Mouse (Mus musculus) heart, embryonic 14.5 days (tissue): ENCODE results near the gene Ndufb7. TPM values are rescaled to one million over a fixed set of nuclear protein-coding genes. Genes with fewer than 3 reads are reported as not detected.
"Not testable (repeated sequence)": the region's sequence is repeated elsewhere in the genome, so short reads cannot be mapped to it uniquely, and the experiment has no call there.

Source experiments
- ATAC-seq: fragments of 200-750 bp; cut with Nextera tagmentation; 2 replicates; pipeline ENCODE4 v1.8.0; 2017; ENCODE audit warnings: low read depth, moderate TSS enrichment; ENCODE audit not compliant: insufficient number of reproducible peaks, insufficient read depth, low FRiP score
- H3K27ac ChIP-seq, 2 experiments: fragments of 200-500 bp in 1 of 2; fragments of 300-500 bp in 1 of 2; sonication (generic) in 1 of 2; replicated peaks in 1 of 2; 2 replicates each; pipeline ENCODE4 v1.5.1; 2012 to 2014; ENCODE audit warnings: low read depth in 2 of 2, low read length in 2 of 2, control low read depth in 1 of 2, mild to moderate bottlenecking in 1 of 2, mixed read lengths in 1 of 2; ENCODE audit not compliant: control insufficient read depth in 1 of 2, insufficient read depth in 1 of 2
- H3K27me3 ChIP-seq: fragments of 300-500 bp; sonication (generic); 2 replicates; pipeline ENCODE4 v1.6.1; 2014; ENCODE audit warnings: mild to moderate bottlenecking, low read length, control low read depth; ENCODE audit not compliant: control insufficient read depth, insufficient read depth
- H3K36me3 ChIP-seq: fragments of 300-500 bp; sonication (generic); 2 replicates; pipeline ENCODE4 v1.6.1; 2014; ENCODE audit warnings: mild to moderate bottlenecking, control low read depth, low read length, mixed read lengths; ENCODE audit not compliant: control insufficient read depth, insufficient read depth
- H3K4me1 ChIP-seq, 2 experiments: fragments of 200-500 bp in 1 of 2; fragments of 300-500 bp in 1 of 2; sonication (generic) in 1 of 2; 2 replicates each; pipeline ENCODE4 v1.6.1; 2012 to 2014; ENCODE audit warnings: low read length in 2 of 2, control low read depth in 1 of 2, mixed read lengths in 1 of 2; ENCODE audit not compliant: control insufficient read depth in 2 of 2, insufficient read depth in 2 of 2
- H3K4me2 ChIP-seq: fragments of 300-500 bp; sonication (generic); 2 replicates; pipeline ENCODE4 v1.6.1; 2014; ENCODE audit warnings: mild to moderate bottlenecking, low read length
- H3K4me3 ChIP-seq, 2 experiments: fragments of 200-500 bp in 1 of 2; fragments of 300-500 bp in 1 of 2; sonication (generic) in 1 of 2; 2 replicates each; pipeline ENCODE4 v1.5.1; 2012 to 2014; ENCODE audit warnings: low read length in 2 of 2, mild to moderate bottlenecking in 2 of 2, control low read depth in 1 of 2, low read depth in 1 of 2, moderate library complexity in 1 of 2; ENCODE audit not compliant: control insufficient read depth in 1 of 2, insufficient read depth in 1 of 2
- H3K9ac ChIP-seq: fragments of 300-500 bp; sonication (generic); 2 replicates; pipeline ENCODE4 v1.6.1; 2014; ENCODE audit warnings: mild to moderate bottlenecking, low read length
- H3K9me3 ChIP-seq: fragments of 300-500 bp; sonication (generic); 2 replicates; pipeline ENCODE4 v1.6.1; 2016; ENCODE audit warnings: low read length, control low read depth; ENCODE audit not compliant: control insufficient read depth
- WGBS: fragments of 180-500 bp; shearing (Covaris S2); extraction: QIAGEN DNeasy Blood & Tissue Kit; methylation state at CpG from one replicate; pipeline ENCODE4 v1.1.7; 2014; 5-methylcytosine and 5-hydroxymethylcytosine counted together
- polyA plus RNA-seq: library from polyadenylated mRNA; unstranded; fragments of >200 nt; fragmentation: Nextera tagmentation; extraction: Ambion mirVana; gene quantifications from 2 replicates; pipeline ENCODE4 v1.2.1, GENCODE M21; 2014

Ndufb7 gene
- polyA plus RNA-seq, 1 experiment from 2014 or later, result 718 TPM

GRCm38 (mm10) chr8:83594167-83595049 is 27.9 kb downstream of the Ndufb7 start:
- peak overlapping the region; percentile 72 to 91 for H3K4me3 ChIP-seq
- H3K27me3 ChIP-seq, result no peaks in the 10 kb centered on the region
- ATAC-seq, result peak; percentile 98
- peak overlapping the region; percentile 89 to 96 for H3K27ac ChIP-seq
- peak overlapping the region; percentile 99 for H3K4me2 ChIP-seq
- H3K4me1 ChIP-seq, result peaks cover 5 to 18% of the 10 kb centered on the region in 2 experiments; a peak in 3 of 4 replicates
- peak overlapping the region; percentile 96 for H3K9ac ChIP-seq
- H3K36me3 ChIP-seq, result peaks cover 24% of the 10 kb centered on the region
- under 1% methylated on average over 43 of the region's 43 CpGs for WGBS
- H3K9me3 ChIP-seq, result no peaks in the 10 kb centered on the region

- not testable (repeated sequence) for ATAC-seq
- whole genome bisulfite sequencing, result 54% methylated on average over 3 of the region's 3 CpGs
Measured at GRCm38 (mm10) chr8:83595050-83595345, 28.5 kb downstream of the Ndufb7 start.

GRCm38 (mm10) chr8:83596369-83596768 is 29.9 kb downstream of the Ndufb7 start:
- H3K9ac ChIP-seq, result no peak overlapping the region
- peaks cover 9% of the 10 kb centered on the region for H3K36me3 ChIP-seq
- no peak for ATAC-seq

More at GRCm38 (mm10) chr8:83595050-83595345, 28.5 kb downstream of the Ndufb7 start:
- Histone ChIP-seq H3K4me1 (peaks cover 5 to 20% of the 10 kb centered on the region in 2 experiments; a peak in 3 of 4 replicates), H3K27ac (peak overlapping the region; percentile 89 to 96), H3K4me3 (peak overlapping the region; percentile 53 to 91), H3K4me2 (peak overlapping the region; percentile 78), H3K36me3 (peaks cover 19% of the 10 kb centered on the region), H3K9ac (peak overlapping the region; percentile 80)
- H3K9me3 ChIP-seq, H3K27me3 ChIP-seq: not testable (repeated sequence)

GRCm38 (mm10) chr8:83598146-83598545 is 31.7 kb downstream of the Ndufb7 start:
- no peak for ATAC-seq
- Histone ChIP-seq H3K36me3 (no peaks in the 10 kb centered on the region), H3K27me3 (no peaks in the 10 kb centered on the region), H3K4me2 (no peak overlapping the region), H3K9ac (no peak overlapping the region), H3K4me3 (no peak overlapping the region), H3K4me1 (peaks cover 9 to 16% of the 10 kb centered on the region in 2 experiments; a peak in 3 of 4 replicates), H3K27ac (no peak overlapping the region), H3K9me3 (no peaks in the 10 kb centered on the region)
- WGBS, result 7% methylated on average over 1 of the region's 1 CpGs

More at GRCm38 (mm10) chr8:83596369-83596768, 29.9 kb downstream of the Ndufb7 start:
- no peak overlapping the region for H3K4me3 ChIP-seq
- H3K4me2 ChIP-seq, result no peak overlapping the region
- H3K4me1 ChIP-seq, result peaks cover 9 to 25% of the 10 kb centered on the region in 2 experiments; a peak in 3 of 4 replicates
- WGBS, result 27% methylated on average over 3 of the region's 3 CpGs
- no peaks in the 10 kb centered on the region for H3K27me3 ChIP-seq
- no peak overlapping the region for H3K27ac ChIP-seq
- H3K9me3 ChIP-seq, result no peaks in the 10 kb centered on the region

- Histone ChIP-seq H3K4me1 (peaks cover 9 to 12% of the 10 kb centered on the region in 2 experiments; a peak in 3 of 4 replicates), H3K36me3 (no peaks in the 10 kb centered on the region), H3K4me3 (no peak overlapping the region), H3K27me3 (no peaks in the 10 kb centered on the region), H3K9ac (no peak overlapping the region), H3K9me3 (no peaks in the 10 kb centered on the region), H3K4me2 (no peak overlapping the region), H3K27ac (no peak overlapping the region)
- no peak for ATAC-seq
Measured at GRCm38 (mm10) chr8:83599814-83600213, 33.3 kb downstream of the Ndufb7 start.

- 36% methylated on average over 2 of the region's 2 CpGs for WGBS
- H3K9ac ChIP-seq, result no peak overlapping the region
- H3K27ac ChIP-seq, result peak overlapping the region; percentile 38 to 39; a peak in 2 of 4 replicates
Measured at GRCm38 (mm10) chr8:83602650-83603029, 36.2 kb downstream of the Ndufb7 start.

GRCm38 (mm10) chr8:83607661-83608397 is 41.4 kb downstream of the Ndufb7 start, which contains the start of the genes Tecr and Dnajb1:
Gene Tecr, minus strand, starts transcription at chr8:83607971.
Gene Dnajb1, plus strand, starts transcription at chr8:83608193.
- peak within 1 kb of the TSS; percentile 96 for H3K4me2 ChIP-seq
- peak; percentile 96 for ATAC-seq
- peak within 1 kb of the TSS; percentile 84 for H3K9ac ChIP-seq
- H3K36me3 ChIP-seq, result peaks cover 34% of the 10 kb centered on the region
- H3K9me3 ChIP-seq, result no peaks in the 10 kb centered on the region
- peak within 1 kb of the TSS; percentile 67 to 78 for H3K4me3 ChIP-seq
- H3K27ac ChIP-seq, result peak within 1 kb of the TSS; percentile 92 to 98
- no peaks in the 10 kb centered on the region for H3K27me3 ChIP-seq
- H3K4me1 ChIP-seq, result peaks cover 7 to 19% of the 10 kb centered on the region in 2 experiments
- WGBS, result under 1% methylated on average over 66 of the region's 69 CpGs

More at GRCm38 (mm10) chr8:83602650-83603029, 36.2 kb downstream of the Ndufb7 start:
- Histone ChIP-seq H3K4me3 (no peak overlapping the region), H3K36me3 (no peaks in the 10 kb centered on the region), H3K4me1 (peaks cover 11 to 17% of the 10 kb centered on the region in 2 experiments; a peak in 3 of 4 replicates), H3K27me3 (no peaks in the 10 kb centered on the region), H3K4me2 (no peak overlapping the region), H3K9me3 (no peaks in the 10 kb centered on the region)
- no peak for ATAC-seq
